Mouse (Mus musculus) kidney, postnatal 4 days (tissue): ENCODE results near the gene Cdhr1.

Experiments used
- DNase-seq, 2 experiments: peaks; one replicate each; pipeline ENCODE4 v3.0.0; 2021; ENCODE audit warnings: mixed read lengths in 2 of 2

Cdhr1 gene

GRCm38 (mm10) chr14:37068516-37068915 is 29.6 kb downstream of the Cdhr1 start:
- DNase-seq, result peak; percentile 87 to 88

- no peak for DNase-seq
These were observed 30.5 kb downstream of the Cdhr1 start, which contains the start of gene Lrit2 for GRCm38 (mm10) chr14:37067629-37068028. TSS of gene Lrit2 (plus strand) at chr14:37067929.

DNA sequence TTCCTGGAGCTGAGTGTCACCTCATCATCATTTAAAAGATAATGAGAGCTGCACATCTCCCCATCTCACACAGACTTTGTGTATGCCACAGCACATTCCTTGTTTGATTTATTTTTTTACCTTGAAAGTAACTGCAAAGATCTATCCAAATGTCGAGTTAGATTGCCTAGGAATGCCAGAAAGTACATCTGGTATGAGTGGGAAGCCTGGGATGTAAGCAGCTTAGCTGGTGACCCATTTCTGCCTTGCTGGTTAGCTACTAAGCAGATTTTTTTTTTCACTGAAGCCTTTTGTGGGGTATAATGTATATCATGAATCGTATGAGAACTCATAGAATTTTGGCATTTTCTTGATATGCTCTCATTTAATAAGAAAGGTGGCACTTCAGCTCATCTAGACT is 31.5 kb downstream of the Cdhr1 start:
- no peak for DNase-seq

DNA sequence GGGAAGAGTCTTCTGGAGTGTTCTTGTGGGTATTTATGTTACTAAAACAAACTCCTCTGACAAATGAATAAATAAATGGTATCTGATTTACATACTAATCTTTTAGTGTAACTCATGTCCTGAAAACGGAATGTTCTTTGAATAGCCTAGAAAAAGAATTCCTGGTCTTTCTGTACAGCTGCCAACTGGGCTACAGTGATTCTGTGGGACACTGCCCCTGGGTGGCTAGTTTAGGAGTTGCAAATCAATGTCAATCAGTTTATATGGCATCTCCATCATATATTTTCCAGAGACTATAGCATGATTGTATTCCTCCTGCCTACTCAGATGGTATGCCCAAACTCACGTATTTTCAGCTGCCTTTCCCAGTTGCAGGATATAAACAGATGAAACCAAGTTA is 33.3 kb downstream of the Cdhr1 start:
- no peak for DNase-seq

DNA sequence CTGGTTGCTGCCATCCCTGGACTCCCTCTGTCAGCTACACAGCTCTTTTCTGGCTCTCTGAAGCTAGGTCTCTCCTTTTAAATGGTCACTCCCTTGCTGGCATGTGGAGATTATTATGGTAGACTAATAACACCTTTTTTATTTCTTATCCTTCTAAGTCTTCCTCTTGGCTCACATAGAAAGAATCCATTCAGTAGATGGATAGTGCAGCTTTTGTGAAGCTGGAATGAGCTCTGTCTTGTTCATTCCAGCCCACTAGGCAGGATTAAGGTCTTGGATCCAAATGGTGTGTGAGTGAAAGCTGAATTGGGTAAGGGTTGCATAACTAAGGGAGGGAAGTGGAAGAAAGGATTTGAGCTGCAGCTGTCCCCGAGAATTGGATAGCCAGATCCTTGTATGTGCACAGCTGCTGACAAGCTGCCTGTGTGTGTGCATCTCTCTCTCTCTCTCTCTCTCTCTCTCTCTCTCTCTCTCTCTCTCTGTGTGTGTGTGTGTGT is 49.2 kb downstream of the Cdhr1 start, which contains the start of gene Rgr:
Gene Rgr, minus strand, starts transcription at position 51 of the 497 bp plus-strand sequence.
- no peak for DNase-seq

DNA sequence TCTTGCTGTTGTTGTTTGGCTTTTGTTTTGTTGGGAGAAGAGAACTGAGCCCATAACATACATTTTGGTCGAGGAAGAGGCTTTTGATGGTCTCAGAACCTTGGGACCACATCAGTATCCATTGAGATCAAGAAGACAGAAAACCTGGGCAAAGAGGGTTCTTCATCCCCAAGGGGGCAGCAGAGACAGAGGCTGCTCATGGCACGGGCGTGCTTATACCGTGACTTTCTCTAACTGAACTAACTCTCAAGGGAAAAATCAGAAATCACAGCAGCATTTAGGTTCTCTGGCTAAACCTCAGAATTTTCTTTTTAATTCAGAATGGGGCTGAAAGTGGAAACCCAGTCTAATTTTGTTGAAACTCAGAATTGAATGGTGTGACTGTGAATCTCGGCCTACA is 63.7 kb downstream of the Cdhr1 start:
- DNase-seq, result no peak

GRCm38 (mm10) chr14:37033241-37033640 is 64.9 kb downstream of the Cdhr1 start:
- peak; percentile 79 to 80 for DNase-seq

- DNase-seq, result no peak
These were observed 65.6 kb downstream of the Cdhr1 start for GRCm38 (mm10) chr14:37032481-37033104.

GRCm38 (mm10) chr14:37028555-37028954 is 69.6 kb downstream of the Cdhr1 start:
- no peak for DNase-seq

DNA sequence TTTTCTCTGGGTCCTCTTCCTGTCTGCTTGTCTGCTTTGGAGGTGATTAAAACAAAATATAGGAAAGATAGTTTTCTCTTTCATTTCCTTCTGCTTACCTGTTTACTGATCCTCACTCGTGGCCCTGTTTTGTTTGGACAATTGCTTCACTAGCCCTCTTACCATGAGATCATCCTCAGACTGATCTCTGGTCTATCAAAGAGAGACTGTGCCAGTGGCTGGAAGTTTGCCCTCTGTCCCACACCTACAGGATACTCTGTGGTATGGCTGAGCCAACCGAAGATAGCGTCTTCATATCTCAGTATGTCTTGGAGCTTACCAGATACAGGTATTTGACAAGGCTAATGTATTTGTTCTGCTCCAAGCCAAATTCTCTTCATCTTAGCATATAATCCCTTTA is 70.2 kb downstream of the Cdhr1 start:
- DNase-seq, result no peak
